Mouse (Mus musculus) ES-E14 (cell line): ENCODE data around the gene Ankrd53.

ENCODE experiments used
- CHD2 ChIP-seq: IDR thresholded peaks from 2 replicates; pipeline ENCODE4 v1.6.1; 2014; ENCODE audit warnings: mild to moderate bottlenecking, low read depth, low read length, inconsistent platforms
- ZNF384 ChIP-seq: IDR thresholded peaks from 2 replicates; pipeline ENCODE4 v1.6.1; 2012; ENCODE audit warnings: low read depth, low read length, inconsistent platforms

DNA sequence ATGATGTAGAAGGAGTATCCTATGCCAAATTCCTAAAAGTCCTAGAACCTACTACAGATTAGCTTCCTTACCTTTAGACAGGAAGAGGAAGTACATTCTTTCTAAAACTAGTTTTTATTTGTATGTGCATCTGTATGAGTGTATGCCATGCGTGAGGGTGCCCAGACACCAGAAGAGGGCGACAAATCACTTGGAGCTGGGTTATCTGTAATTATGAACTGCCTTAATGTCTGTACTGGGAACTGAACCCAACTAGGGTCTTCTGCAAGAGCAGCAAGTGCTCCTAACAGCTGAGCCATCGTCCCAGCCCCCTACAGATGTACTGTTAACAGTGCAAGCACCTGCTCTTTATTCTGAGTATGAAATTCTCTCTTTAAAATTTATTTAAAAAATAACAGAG, 53.4 kb downstream of the Ankrd53 start:
- no peak for TF ChIP-seq ZNF384
- no peak for TF ChIP-seq CHD2
